Mouse (Mus musculus): Measurements from ENCODE around the gene Cd160.

Cd160 gene

DNA sequence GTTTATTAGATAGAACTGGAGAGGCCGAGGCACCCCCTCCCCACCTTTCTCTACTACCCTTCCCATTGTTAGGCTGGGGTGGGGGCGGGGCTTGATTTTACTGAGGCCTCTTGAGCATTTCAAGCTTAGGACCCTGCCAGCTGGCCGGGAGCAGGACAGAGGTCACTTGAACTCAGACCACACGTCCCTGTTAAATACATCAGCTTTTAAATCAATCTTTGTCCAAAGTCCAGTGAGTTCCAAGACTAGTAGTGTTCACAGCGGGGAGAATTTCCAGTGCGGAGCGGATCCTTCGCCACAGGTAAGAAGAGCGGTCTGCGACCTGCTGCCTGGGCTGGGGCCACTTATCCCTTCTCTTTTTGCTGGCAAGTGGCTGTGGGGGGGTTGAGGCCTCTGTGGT lies 705 bp upstream of the Cd160 start:
- CTCF ChIA-PET = no interaction called here

DNA sequence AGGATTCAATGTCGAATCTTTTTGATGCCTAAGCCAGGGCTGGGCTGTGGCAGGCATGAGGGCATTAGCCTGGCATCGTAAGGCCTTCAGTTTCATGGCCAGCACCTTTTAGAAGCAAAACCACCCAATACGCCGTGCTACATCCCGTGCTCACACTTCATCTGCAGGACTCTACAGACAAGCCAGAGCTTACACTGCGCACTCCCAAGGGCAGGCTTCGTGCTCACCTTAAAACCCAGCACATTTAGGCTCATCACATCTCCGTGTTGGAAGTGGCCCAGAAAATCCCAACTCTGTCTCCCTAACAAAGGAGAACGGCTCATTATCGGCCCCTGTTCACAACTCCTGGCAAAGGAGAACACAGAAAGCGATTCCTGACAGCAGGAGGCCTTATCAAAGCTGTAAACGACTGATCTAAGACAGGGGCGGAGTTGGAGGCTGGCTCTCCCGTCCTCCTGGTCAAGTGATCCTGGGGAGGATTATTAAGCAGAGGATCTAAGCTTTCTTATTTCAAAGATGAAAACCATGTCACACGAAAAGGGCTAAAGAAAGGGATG lies 765 bp downstream of the Cd160 start:
- CTCF ChIA-PET = no interaction called here

DNA sequence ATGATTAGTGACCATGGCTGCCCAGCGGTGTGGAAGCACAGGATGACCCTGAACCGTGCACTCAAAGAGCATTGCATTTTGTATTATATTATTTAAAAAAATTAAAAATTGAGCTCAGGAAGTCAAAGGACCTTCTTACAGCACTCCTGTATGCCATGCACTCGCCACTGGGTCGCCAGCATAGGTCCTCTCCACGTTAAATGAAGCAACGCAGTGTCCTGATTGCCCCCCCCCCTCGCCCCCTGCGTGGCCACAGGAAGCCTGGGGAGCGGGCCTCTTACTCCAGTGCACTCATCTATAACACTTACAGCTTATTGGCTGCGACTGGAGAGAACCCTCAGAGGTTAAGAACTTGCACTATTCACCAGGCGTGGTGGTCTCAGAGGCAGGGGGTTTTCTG lies 3.9 kb downstream of the Cd160 start:
- CTCF ChIA-PET = interaction anchor here (0.5 kb wide), 1 partner anchor 147 kb away, joined by 3 read pairs; no protein-coding TSS in a partner anchor

DNA sequence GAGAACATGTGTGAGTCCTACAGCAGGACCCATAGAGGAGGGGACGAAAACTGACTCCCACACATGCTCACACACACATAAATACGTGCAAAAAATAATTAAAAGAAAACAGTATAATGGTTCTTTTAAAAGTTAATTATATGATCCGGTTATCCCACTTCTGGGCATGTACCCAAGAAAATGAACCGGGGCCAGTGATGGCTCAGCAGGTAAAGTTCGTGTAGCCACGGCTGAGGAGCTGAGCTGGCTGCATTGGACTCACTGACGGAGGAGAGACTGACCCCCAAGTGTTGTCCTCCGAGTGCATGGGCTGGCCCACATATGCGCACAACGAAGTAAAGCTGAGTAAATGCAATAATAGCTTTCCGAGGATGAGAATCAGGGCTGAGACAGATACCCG lies 4.5 kb downstream of the Cd160 start:
- CTCF ChIA-PET = interaction anchor here (0.5 kb wide), 1 partner anchor 147 kb away, joined by 3 read pairs; no protein-coding TSS in a partner anchor

DNA sequence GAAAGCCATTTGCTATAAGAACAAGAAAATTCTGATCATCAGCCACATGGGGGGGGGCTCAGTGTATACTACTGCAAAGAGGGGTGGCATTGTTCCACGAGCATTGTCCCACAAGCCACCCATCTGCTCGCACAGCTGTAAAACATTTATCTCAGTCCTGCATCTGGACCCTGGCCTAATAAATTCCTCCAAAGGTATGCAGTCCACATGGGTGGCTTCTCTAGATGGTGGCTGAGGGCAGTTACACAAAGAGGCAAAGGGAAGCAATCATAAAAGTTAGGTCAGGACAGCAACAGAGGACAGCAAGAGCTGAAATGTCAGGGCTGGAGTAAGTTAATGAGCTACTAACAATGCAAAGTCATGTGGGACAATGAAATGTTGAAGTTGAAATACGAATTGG lies 5.5 kb downstream of the Cd160 start:
- CTCF ChIA-PET = no interaction called here

DNA sequence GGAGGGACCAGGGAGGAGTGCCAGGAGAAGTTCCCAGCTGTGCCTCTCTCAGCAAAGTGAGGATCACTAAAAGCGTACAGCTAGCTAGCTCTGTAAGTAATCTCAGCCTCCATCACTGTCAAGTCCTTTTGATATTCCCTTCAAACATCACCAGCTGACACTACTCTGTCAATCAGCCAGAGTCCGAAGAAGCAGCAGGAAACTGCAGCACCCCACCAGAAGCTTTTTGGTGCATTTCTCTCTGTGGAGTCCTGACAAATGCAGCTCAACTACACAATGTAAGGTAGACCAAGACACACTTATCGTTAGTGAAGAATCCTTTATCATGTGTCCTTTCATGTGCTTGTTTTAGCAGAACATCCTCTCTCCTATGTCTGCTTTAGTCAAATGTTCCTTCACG lies 7.6 kb downstream of the Cd160 start:
- CTCF ChIA-PET = no interaction called here

DNA sequence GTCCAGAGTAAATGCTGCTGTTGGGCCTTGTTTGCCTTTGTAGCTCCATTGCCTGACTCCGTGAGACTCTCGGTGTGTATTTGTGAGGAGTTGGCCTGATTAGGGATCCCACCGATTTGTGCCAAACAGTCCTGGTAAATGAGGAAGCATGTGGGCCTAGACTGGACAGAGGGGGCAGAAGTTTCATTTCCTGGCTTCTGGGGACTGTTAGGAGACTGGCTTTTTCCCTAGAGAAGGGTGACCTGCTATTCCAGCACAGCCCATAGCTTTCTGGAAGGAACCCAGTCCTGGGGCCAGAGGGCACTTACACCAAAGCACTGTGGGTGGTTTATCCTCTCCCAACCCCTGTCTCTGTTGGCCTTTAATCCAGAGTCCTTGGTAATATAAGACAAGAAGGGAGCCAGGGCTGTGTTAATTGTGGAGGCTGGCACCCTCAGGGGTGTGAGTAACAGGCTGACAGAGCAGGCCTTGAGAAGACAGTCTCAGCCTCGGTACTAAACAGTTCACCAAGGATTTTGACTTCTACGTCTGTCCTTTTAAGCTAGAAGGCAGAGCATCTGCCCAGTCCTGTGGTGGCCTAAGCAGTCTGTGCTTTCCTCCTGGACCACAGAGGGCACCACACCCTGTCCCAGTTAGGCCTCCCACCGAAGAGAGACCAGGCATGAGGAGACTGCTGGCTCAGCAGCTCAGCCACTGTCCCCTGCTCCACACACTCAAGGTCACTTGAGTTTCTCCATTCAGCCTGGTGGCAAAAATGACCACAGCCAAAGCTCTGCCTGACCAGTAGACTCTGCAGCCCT lies 8.8 kb downstream of the Cd160 start:
- CTCF ChIA-PET = no interaction called here

DNA sequence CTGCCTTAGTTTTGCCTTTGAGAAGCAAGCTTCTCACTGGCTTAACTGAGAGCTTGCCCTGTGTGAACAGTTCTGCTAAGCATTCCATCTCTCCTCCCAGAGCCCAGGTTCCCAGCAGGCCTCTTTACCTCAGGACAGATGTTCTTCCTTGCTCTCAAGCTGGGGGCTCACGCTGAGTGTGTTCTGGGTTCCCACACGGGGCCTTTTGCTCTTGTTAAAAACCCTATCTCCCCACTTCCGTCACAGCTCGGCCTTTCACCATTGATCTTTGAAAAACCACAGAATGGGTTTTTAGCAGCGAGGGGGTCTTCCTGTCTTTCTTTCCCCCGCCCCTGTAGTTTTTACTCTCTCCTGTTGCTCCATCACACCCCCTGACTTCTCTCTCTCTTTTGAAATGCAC lies 14.8 kb downstream of the Cd160 start:
- CTCF ChIA-PET = no interaction called here

DNA sequence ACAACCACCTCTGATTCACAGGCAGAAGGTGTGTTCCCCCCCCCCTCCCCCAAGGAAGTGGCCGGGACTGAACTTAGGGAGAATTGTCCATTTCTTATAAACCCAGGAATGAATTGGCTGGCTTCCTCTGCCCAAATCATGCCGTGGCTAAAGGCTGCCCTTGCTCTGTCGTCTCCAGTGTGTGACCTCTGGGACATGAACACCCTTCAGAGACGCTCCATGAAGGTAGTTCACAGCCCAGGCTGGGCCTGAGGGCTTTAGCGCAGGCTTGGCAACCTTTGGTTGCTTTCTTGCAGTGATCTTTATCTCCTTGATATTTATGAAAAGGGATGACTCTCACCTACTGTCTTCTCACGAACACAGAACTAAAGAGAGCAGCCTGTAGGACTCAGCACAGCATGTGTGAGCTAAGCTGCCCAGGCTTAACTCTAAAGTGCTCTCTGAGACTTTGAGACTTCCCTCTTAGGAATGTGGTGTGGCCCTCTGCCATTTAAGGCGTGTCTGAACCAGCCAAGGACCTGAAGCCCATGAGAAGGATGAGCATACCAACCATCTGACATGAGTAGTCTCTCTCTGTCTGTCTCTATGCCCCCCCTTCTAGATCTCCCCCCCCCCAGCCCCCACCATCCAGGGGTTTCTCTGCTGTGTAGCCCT lies 15.4 kb downstream of the Cd160 start:
- CTCF ChIA-PET = no interaction called here

DNA sequence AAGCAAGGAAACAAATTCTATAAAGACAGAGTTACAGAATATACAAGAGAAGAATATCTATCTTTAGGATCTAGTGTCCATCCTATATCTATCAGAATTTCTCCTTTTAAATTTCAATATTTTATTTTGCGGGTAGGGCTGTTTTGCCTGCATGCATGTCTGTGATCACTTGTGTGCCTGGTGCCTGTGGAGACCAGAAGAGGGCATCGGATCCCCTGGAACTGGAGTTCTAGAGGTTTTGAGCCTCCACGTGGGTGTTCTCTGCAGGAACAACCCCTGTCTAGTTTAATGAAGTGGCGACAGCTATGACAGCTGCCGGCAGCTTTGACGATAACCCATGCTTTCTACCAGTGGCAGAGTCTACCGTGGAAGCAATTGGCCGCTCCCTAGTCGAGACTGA lies 16.0 kb downstream of the Cd160 start:
- CTCF ChIA-PET = no interaction called here

DNA sequence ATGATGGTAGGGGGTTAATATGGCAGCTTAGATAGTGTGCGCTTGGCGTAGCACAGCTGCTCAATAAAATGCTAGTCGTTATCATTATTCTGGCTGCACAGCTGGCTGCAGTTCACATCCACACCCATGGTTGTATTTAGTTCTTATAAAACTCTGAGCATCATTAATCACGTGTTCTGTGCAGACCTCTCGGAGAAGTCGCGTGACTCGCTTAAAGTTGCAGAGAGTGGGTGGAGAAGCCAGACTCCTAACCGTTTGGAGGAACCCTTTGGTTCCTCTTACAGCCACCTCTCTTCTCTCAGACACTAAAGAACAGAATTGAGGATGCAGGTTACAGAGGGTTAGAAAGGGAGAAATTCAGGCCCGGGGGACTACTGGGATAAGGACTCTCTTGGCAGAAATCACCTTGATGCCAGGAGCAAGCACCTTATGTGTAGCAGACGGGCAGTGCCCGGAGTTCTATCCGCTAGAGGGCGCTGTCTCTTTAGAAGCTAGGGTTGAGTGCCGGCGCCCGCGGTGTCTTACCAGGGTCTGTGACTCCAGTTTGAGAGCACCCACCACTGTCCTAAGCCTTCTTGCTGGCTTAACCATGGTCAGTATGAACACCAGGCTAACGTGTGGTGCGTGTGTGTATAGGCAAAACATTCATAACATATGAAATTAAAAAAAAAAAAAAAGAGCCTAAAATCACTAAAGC lies 16.6 kb downstream of the Cd160 start:
- CTCF ChIA-PET = interaction anchor here (0.5 kb wide), 1 partner anchor 37 kb away, joined by 3 read pairs; no protein-coding TSS in a partner anchor

DNA sequence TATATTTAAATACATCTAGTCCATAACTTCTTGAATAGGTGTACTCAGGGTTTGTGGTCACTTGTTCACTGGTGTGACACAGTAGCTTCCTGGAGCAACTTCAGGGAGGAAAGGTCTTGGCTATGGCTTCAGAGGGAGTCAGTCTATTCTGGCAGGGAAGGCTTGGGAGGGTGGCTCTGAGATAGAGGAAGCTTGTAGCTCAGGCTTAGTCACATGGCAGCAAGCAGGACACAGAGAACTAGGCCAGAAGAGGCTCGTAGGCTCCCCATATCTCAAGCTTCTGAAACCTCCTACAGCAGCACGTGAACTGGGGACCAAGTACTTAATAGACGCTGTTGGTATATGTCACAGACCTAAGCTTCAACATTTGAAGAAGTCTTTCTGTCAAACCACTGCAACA lies 17.9 kb downstream of the Cd160 start:
- CTCF ChIA-PET = no interaction called here

DNA sequence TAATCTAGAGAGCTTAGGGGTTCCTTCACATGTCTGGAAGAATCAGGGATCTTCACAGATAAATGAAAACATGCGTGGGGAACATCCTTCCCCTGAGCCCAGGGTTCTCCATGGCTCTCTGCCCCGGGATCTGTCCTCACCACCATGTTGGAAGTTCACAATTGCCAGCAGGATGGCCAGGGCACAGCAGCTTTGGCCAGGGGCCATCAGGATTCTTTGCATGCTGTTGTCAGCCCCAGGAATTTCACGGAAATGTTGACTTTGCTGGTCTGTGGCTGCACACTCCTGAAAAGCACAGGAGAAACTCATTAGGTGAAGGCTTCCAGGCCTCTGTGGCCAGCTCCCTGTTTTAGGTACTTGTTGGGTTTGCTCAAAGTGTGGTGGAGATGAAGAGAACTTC lies 20.5 kb downstream of the Cd160 start:
- CTCF ChIA-PET = no interaction called here

DNA sequence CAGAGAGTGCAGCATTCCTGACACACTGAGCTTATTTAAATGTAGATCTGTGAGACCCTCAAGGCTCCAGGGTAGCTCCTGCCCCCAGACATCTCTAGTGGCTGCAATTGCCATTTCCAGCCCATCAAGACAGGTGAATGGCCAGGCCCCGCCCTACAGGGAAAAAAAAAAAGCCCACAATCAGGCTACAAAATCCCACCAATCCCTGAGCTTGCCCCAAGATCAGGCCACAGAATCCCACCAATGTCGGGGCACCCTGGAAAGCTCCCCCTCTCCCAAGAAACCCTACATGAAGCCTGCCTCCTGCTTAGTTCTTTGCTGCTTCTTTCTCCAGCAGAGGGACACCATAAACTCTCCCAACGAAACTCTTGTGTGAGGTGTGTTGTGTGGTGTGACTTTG lies 21.0 kb downstream of the Cd160 start:
- CTCF ChIA-PET = no interaction called here

DNA sequence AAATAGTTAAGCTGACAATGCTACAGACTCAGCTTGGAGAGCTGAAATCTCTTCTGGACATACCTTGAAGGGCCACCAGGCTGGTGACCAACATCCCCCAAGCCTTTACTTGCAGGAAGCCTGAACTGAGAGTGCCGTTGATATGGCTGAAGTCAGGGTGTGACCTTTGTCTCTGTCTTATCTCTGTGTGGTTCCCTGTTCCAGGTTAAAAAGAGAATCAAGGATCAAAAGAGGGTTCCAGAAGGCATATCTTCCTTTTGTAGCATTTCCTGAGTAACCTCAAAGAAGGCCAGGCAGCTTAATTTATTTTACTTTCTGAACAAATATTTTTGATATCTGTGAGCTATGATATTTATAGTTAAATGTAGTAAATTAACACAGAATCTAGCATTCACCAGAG lies 26.9 kb downstream of the Cd160 start:
- CTCF ChIA-PET = no interaction called here

DNA sequence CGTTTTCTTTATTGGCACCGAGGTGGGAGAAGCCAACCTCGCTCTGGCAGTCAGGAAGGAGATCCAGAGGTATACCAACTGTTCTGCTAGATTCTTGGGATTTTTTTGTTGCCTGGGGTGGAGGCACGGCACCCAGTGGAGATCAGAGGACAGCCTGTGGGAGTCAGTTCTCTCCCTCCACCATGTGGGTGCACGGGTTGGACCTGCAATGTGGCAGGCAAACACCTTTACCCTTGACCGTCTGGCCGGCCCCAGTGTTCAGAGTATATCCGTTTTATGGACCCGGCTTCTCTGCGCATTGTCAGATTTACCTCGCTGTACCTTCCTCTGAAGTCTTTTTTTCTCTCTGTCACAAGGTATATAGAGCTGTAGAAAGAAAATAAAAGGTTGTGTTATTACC lies 28.9 kb downstream of the Cd160 start:
- CTCF ChIA-PET = interaction anchor here (0.6 kb wide), 1 partner anchor 105 kb away, joined by 3 read pairs; no protein-coding TSS in a partner anchor

DNA sequence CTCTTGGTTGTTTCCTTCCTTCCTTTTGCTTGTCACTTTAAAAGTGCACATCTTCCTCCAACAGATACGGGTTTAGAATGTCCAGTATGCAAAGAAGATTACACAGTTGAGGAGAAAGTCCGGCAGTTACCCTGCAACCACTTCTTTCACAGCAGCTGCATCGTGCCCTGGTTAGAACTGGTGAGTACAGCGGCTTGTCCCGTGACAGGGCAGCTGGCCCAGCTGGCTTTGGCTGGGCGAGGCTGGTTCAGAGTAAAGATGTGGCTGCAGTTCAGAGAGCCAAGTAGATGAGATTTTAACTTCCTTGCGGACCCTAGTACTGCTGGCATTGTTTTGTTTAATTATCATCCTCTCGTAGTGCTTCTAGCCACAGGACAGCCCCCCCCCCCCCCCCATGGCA lies 40.6 kb downstream of the Cd160 start:
- CTCF ChIA-PET = interaction anchor here (0.6 kb wide), 1 partner anchor 1479 kb away, joined by 5 read pairs; no protein-coding TSS in a partner anchor

DNA sequence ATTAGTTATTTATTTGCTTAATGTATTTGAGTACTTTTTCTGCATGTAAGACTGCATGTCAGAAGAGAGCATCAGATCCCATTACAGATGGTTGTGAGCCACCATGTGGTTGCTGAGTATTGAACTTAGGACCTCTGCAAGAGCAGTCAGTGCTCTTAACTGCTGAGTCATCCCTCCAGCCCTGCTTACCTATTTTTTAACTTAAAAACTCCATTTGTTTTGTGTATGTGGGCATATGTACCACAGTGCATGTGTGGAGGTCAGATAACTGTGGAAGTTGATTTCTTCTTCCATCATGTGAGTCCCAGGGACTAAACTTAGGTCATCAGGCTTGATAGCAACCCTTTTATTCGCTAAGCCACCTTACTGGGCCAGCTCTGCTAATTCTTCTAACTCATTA lies 41.4 kb downstream of the Cd160 start:
- CTCF ChIA-PET = no interaction called here

DNA sequence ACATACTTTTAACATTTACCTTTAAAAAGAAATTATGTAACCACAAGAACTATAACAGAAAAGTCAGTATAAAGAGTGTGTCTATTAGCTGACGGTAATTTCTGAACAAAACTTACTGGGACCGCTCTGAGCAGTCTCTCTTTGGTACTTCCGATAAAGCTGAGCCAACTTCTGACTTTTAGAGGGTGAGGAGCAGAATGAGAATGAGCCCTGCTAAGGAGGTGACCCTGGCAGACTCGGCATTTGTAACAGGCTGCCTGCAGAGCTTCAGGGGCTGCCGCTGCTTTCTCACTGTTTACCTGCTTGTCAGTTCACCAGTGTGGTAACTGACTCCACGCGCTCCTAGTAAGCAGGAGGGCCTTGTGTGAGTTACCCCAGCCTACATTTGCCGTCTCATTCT lies 46.9 kb downstream of the Cd160 start:
- CTCF ChIA-PET = no interaction called here

DNA sequence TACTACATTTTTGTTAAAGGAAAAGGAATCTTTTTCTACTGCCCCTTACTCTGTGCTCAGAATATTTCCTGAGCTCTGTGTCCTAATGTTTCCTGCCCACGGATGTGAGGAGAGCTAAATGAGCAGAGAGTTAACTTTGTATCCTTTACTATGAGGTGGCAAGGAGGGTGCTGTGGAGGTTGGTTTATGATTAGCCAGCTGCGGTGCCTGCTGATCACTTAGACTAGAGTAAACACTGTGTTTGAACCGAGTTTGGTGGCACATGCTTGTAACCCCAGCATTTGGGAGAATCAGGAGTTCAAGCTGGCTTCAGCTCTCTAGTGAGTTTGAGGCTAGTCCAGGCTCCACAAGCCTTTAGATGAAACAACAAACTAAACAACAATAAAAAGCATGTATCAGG lies 52.0 kb downstream of the Cd160 start:
- CTCF ChIA-PET = no interaction called here

DNA sequence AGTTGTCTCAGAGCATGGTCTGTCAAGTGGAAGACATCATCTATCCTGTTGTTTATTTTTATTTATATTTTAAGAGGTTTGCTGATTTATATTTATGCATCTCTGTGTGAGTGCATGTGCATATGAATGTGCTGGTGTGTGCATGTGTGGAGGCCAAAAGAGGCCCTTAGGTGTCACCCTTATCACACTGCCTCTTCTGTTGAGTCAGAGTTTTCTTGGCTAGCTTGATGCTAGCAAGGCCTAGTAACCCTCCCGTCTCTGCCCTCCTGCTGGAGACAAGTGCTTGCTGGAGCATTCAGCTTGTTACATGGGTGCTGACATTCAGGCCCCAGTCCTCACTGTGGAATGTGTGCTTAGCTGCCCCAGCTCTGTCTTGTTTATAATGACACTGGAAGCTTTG lies 56.2 kb downstream of the Cd160 start:
- CTCF ChIA-PET = interaction anchor here (0.6 kb wide), 1 partner anchor 33 kb away, joined by 3 read pairs; no protein-coding TSS in a partner anchor

DNA sequence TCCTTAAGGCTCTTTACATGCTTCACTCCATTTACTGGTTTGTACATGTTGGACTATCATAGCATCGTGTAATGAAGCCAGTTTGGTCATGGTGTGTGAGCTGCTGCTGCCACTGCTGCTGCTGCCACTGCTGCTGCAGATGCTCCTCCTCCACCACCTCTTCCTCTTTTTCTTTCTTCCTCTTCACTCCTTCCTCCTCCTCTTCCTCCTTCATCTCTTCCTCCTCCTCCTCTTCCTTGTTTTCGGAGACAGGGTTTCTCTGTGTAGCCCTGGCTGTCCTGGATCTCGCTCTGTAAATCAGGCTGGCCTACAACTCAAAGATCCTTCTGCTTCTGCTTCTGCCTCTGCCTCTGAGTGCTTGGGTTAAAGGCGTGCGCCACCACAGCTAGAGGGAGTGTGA lies 59.2 kb downstream of the Cd160 start:
- CTCF ChIA-PET = no interaction called here

Measured in spleen, embryonic (tissue).